Mouse (Mus musculus) heart, embryonic 15.5 days (tissue): ENCODE data around the gene Robo1. TPM values are rescaled to one million over a fixed set of nuclear protein-coding genes. Genes with fewer than 3 reads are reported as not detected.

Source experiments
- ATAC-seq: fragments of 200-750 bp; cut with Nextera tagmentation; replicated peaks from 2 replicates; pipeline ENCODE4 v1.8.0; 2017; ENCODE audit warnings: low read depth, moderate TSS enrichment; ENCODE audit not compliant: insufficient number of reproducible peaks, insufficient read depth, low FRiP score
- H3K27ac ChIP-seq: fragments of 300-500 bp; sonication (generic); 2 replicates; pipeline ENCODE4 v1.5.1; 2015; ENCODE audit warnings: mild to moderate bottlenecking, inconsistent platforms
- H3K27me3 ChIP-seq: fragments of 300-500 bp; sonication (generic); 2 replicates; pipeline ENCODE4 v1.6.1; 2015; ENCODE audit warnings: inconsistent platforms
- H3K36me3 ChIP-seq: fragments of 300-500 bp; sonication (generic); 2 replicates; pipeline ENCODE4 v1.6.1; 2015; ENCODE audit warnings: mild to moderate bottlenecking, inconsistent platforms
- H3K4me1 ChIP-seq: fragments of 300-500 bp; sonication (generic); replicated peaks from 2 replicates; pipeline ENCODE4 v1.6.1; 2015; ENCODE audit warnings: inconsistent platforms
- H3K4me2 ChIP-seq: fragments of 300-500 bp; sonication (generic); 2 replicates; pipeline ENCODE4 v1.6.1; 2015; ENCODE audit warnings: inconsistent platforms, mild to moderate bottlenecking, moderate library complexity
- H3K4me3 ChIP-seq: fragments of 300-500 bp; sonication (generic); 2 replicates; pipeline ENCODE4 v1.5.1; 2015; ENCODE audit warnings: mild to moderate bottlenecking, inconsistent platforms
- H3K9ac ChIP-seq: fragments of 300-500 bp; sonication (generic); 2 replicates; pipeline ENCODE4 v1.6.1; 2015; ENCODE audit warnings: mild to moderate bottlenecking, inconsistent platforms
- H3K9me3 ChIP-seq: fragments of 300-500 bp; sonication (generic); replicated peaks from 2 replicates; pipeline ENCODE4 v1.6.1; 2016; ENCODE audit warnings: inconsistent platforms
- WGBS: fragments of 180-500 bp; shearing (Covaris S2); methylation state at CpG from one replicate; pipeline ENCODE4 v1.1.7; 2015; ENCODE audit warnings: mixed read lengths; 5-methylcytosine and 5-hydroxymethylcytosine counted together
- polyA plus RNA-seq: library from polyadenylated mRNA; unstranded; fragments of >200 nt; fragmentation: Nextera tagmentation; extraction: Ambion mirVana; gene quantifications from 2 replicates; pipeline ENCODE4 v1.2.1, GENCODE M21; 2015

The Robo1 gene
- polyA plus RNA-seq, 1 experiment from 2014 or later = 10.2 TPM

DNA sequence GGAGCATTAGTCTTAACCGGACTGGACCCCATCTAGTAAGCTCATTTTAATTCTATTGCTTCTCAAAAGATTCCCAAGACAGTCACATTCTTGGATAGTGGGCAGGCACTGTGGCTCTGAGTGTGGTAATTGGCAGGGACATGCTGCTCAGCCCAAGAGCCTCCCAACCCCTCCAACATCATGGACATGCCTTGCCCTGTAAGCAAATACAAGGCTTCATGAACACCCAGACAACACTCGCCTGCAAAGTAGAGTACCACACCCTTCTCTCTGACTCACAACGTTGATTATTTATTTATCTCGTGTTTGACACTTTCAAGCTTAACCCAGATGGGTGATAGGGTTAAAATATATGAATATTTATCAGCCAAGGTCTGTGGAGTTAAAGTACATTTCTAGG, 722.9 kb downstream of the Robo1 start:
- Histone ChIP-seq H3K9me3 (no peaks in the 10 kb centered on the region), H3K36me3 (no peaks in the 10 kb centered on the region), H3K4me1 (no peaks in the 10 kb centered on the region), H3K27ac (no peak overlapping the region), H3K27me3 (no peaks in the 10 kb centered on the region), H3K4me2 (no peak overlapping the region), H3K4me3 (no peak overlapping the region), H3K9ac (no peak overlapping the region)
- no peak for ATAC-seq
- 78% methylated on average over 4 of the region's 4 CpGs for WGBS

GRCm38 (mm10) chr16:73035210-73035985, 727.3 kb downstream of the Robo1 start:
- H3K9me3 ChIP-seq = no peaks in the 10 kb centered on the region
- H3K36me3 ChIP-seq = no peaks in the 10 kb centered on the region
- H3K9ac ChIP-seq = no peak overlapping the region
- H3K27ac ChIP-seq = no peak overlapping the region
- no peaks in the 10 kb centered on the region for H3K4me1 ChIP-seq
- H3K4me2 ChIP-seq = no peak overlapping the region
- no peak for ATAC-seq
- no peak overlapping the region for H3K4me3 ChIP-seq
- no peaks in the 10 kb centered on the region for H3K27me3 ChIP-seq
- 88% methylated on average over 20 of the region's 20 CpGs for WGBS

DNA sequence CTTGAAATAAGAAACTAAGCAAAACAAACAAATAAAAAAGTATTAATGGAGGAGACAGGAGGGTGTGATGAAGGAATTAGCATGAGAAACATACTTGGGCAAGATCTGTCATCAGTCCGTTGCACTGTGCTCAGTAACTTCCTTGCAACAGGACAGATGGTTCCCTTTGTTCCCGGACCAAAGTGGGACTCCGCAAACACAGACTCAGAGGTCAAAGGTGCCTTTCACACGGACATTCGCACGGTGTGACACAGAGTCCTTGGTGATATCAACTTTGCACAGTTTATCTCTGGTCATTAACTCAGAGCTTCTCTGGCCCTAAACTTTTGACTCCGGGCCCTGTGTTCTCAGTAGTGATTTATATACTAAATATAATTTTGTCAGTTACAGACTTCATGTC, 730.4 kb downstream of the Robo1 start:
- Histone ChIP-seq H3K4me2 (no peak overlapping the region), H3K4me1 (no peaks in the 10 kb centered on the region), H3K9me3 (no peaks in the 10 kb centered on the region), H3K27me3 (no peaks in the 10 kb centered on the region), H3K4me3 (no peak overlapping the region), H3K9ac (no peak overlapping the region), H3K27ac (no peak overlapping the region), H3K36me3 (no peaks in the 10 kb centered on the region; the same call in 1 of the 2 replicates)
- no peak for ATAC-seq
- WGBS = 54% methylated on average over 7 of the region's 7 CpGs

- H3K4me3 ChIP-seq = no peak overlapping the region
- no peak for ATAC-seq
- 75% methylated on average over 3 of the region's 3 CpGs for WGBS
- H3K9me3 ChIP-seq = no peaks in the 10 kb centered on the region
- H3K4me2 ChIP-seq = no peak overlapping the region
- no peaks in the 10 kb centered on the region for H3K4me1 ChIP-seq
- no peak overlapping the region for H3K27ac ChIP-seq
- H3K9ac ChIP-seq = no peak overlapping the region
- no peaks in the 10 kb centered on the region for H3K27me3 ChIP-seq
- no peaks in the 10 kb centered on the region for H3K36me3 ChIP-seq
These were observed 754.4 kb downstream of the Robo1 start for GRCm38 (mm10) chr16:73062461-73062860.

DNA sequence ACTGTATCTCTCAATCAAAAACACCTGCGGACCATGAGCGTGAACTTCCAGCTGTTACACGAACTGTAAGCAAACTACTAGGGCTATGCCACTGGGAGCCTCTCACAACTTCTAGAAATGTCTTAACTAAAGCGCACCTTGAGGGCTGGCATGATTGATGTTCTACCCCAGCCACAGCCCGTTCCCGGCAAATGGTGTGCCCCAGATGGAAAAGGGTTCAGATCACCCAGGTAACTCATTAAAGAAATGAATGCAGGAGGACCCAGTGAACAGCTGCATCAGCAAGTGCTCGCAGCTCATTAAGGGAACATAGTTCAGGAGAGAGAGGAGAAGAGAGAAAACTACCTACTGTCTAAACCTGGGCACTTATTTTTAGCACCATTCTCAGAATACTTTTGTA, 759.7 kb downstream of the Robo1 start:
- no peak for ATAC-seq
- 84% methylated on average over 7 of the region's 7 CpGs for WGBS

DNA sequence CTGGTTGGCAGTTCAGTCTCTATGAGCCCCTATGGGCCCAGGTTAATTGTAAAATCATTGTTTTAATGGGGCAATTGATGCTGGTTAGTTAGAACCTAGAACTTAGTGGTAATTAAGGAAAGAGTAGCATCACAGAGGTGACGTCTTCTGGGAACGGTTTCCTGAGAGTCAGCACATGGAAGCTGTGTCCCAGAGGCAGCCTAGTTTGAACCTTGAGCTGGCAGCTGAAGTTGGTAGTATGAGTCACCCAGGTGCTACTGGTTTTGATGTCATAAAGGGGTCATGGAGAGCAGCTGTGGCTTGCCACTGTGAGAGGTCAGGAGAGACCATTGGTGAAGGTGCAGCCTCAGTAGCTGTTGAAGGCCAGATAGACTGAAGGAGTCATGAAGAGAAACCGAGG, 763.9 kb downstream of the Robo1 start:
- ATAC-seq = no peak
- no peak overlapping the region for H3K4me3 ChIP-seq
- 89% methylated on average over 3 of the region's 3 CpGs for WGBS
- H3K27me3 ChIP-seq = no peaks in the 10 kb centered on the region
- H3K9me3 ChIP-seq = no peaks in the 10 kb centered on the region
- H3K36me3 ChIP-seq = no peaks in the 10 kb centered on the region
- no peaks in the 10 kb centered on the region for H3K4me1 ChIP-seq
- H3K27ac ChIP-seq = no peak overlapping the region
- H3K9ac ChIP-seq = no peak overlapping the region
- no peak overlapping the region for H3K4me2 ChIP-seq

More for the DNA sequence above, 759.7 kb downstream of the Robo1 start:
- Histone ChIP-seq H3K36me3 (no peaks in the 10 kb centered on the region), H3K9ac (no peak overlapping the region), H3K27ac (no peak overlapping the region), H3K4me2 (no peak overlapping the region), H3K4me1 (no peaks in the 10 kb centered on the region), H3K4me3 (no peak overlapping the region), H3K27me3 (no peaks in the 10 kb centered on the region), H3K9me3 (no peaks in the 10 kb centered on the region)

DNA sequence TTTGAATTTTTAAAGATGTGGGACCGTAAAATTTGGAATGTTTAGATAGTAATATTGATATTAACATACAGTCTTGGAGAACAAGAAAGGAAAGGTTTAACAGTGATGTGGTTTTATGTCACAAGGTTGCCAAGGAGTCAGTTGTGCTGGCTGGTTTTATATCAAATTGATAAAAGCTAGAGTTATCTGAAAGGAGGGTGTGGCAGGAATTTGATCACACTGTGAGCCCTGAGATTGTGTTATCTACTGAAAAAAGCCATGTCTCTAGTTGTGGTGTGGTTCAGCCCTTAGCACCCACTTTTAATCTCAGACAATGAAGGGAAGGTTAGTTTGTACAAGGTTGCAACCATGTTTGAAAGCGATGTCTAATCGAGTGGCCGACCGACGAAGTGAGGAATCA, 764.8 kb downstream of the Robo1 start:
- 91% methylated on average over 6 of the region's 6 CpGs for WGBS
- Histone ChIP-seq H3K9me3 (no peaks in the 10 kb centered on the region), H3K4me2 (no peak overlapping the region), H3K4me1 (no peaks in the 10 kb centered on the region), H3K27me3 (no peaks in the 10 kb centered on the region), H3K9ac (no peak overlapping the region), H3K27ac (no peak overlapping the region), H3K4me3 (no peak overlapping the region), H3K36me3 (no peaks in the 10 kb centered on the region)
- ATAC-seq = no peak

DNA sequence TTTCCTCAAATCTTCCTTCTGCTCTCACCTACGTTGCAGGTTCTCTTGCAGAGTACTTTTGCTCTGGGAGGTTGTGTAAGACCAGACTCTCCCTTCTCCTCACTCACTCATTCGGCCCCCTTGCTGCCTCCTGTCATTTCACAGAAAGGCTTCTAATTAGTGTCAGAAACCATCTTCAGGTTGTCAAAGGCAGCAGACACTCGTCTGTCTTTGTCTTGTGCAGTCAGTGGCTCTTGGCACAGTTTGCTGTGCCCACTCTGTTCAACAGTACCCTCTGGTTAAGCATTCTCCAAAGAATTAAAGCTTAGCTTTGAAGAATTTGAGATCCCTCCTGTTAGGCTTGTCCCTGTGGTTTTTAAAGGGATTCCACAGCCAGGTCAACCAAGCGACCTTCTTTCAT, 774.3 kb downstream of the Robo1 start:
- H3K27ac ChIP-seq = no peak overlapping the region
- no peaks in the 10 kb centered on the region for H3K27me3 ChIP-seq
- H3K4me2 ChIP-seq = no peak overlapping the region
- no peaks in the 10 kb centered on the region for H3K36me3 ChIP-seq
- no peaks in the 10 kb centered on the region; the same call in 1 of the 2 replicates for H3K9me3 ChIP-seq
- no peak for ATAC-seq
- H3K4me1 ChIP-seq = no peaks in the 10 kb centered on the region
- no peak overlapping the region for H3K4me3 ChIP-seq
- 73% methylated on average over 4 of the region's 4 CpGs for WGBS
- no peak overlapping the region for H3K9ac ChIP-seq

GRCm38 (mm10) chr16:73083077-73083476, 775.0 kb downstream of the Robo1 start:
- ATAC-seq = no peak
- Histone ChIP-seq H3K27ac (no peak overlapping the region), H3K4me1 (no peaks in the 10 kb centered on the region), H3K9ac (no peak overlapping the region), H3K27me3 (no peaks in the 10 kb centered on the region), H3K9me3 (no peaks in the 10 kb centered on the region; the same call in 1 of the 2 replicates), H3K4me2 (no peak overlapping the region), H3K36me3 (no peaks in the 10 kb centered on the region), H3K4me3 (no peak overlapping the region)
- WGBS = 83% methylated on average over 2 of the region's 2 CpGs
